Mouse (Mus musculus) left cerebral cortex, adult 2 months (tissue): ENCODE results near the gene Sphk2. TPM values are rescaled to one million over a fixed set of nuclear protein-coding genes. Genes with fewer than 3 reads are reported as not detected.

Source experiments
- DNase-seq, 2 experiments: peaks; one replicate each; pipeline ENCODE4 v3.0.0; 2021 to 2022; ENCODE audit warnings: low spot score in 2 of 2, mixed read lengths in 1 of 2; ENCODE audit errors: extremely low spot score in 1 of 2
- H3K27ac ChIP-seq: fragments of 200-600 bp; 2 replicates; pipeline ENCODE4 v1.8.1; 2022
- H3K4me3 ChIP-seq: fragments of 200-600 bp; 2 replicates; pipeline ENCODE4 v1.8.1; 2022
- CTCF ChIP-seq: fragments of 200-600 bp; IDR thresholded peaks from 2 replicates; pipeline ENCODE4 v1.8.1; 2022; ENCODE audit warnings: antibody characterized with exemption, mild to moderate bottlenecking, moderate library complexity
- intact Hi-C: fragments of 180-260 bp; cut with DNase I; formaldehyde crosslinking; loops from one replicate; pipeline ENCODE4 v1.15.1; 2025
- total RNA-seq, 2 experiments: library from RNA; stranded (reverse); gene quantifications; 2 replicates each; pipeline ENCODE4 v1.2.3; 2021

Gene Sphk2
- total RNA-seq, 2 experiments from 2014 or later = 30.8 to 34.4 TPM

DNA sequence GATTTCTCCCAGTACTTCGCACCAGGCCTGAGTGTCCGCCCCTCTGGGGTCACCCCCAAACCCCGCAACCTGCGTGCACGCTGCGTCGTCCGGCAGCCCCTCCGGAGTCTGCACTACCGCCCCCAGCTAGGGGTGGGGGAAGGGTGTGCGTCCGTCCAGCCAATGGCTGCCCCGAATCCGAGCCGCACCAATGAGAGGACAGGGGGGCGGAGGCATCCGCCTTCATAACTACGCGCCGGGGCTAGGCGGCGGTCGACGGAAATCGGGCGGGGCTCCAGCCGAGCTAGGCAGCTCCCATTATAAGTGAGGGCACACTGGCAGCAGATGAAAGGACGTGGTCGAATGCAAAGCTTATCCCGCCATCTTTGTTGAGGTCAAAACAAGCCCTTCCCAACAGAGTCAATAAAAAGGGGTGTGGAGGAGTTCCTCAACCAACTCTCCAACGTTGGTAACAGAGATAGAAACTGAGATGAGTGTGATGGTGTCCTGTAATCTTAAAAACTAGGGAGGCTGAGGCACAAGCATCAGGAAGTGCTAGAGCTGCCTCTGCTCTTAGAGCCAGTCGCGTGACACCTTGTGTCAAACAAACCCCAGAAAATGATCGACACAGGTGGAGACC is 2.6 kb downstream of the Sphk2 start, which contains the start of gene Rpl18:
Rpl18 (plus strand) TSS at position 368 of the 619 bp plus-strand sequence.
- peak; percentile 97 to 98 for DNase-seq
- intact Hi-C loops = no loop called here
- Histone ChIP-seq H3K27ac (peak within 1 kb of the TSS; percentile 86), H3K4me3 (peak within 1 kb of the TSS; percentile 91)
- no peak; the same call in 1 of the 2 replicates for TF ChIP-seq CTCF

DNA sequence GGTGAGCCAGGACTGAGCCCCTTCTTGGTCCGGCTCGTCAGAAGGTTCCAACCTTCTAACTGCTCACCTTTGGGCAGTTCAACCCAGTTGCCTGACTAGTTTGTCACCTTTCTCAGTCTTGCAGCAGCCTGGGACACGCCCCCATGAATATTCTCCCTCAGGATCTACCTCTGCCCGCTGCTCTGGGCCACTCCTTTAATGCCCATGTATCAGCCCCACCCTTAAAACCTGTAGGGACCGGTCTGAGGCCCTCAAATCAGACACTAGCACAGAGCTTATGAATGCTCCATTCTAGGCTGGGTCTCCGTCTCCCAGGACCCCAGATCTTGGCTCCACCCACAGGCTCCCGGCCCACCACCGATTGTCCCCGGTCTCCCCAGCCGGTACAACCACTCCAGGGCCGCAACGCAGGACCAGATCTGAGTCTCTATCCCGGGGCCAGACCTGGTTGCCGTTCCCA is 3.1 kb downstream of the Sphk2 start:
- intact Hi-C loops = no loop called here
- TF ChIP-seq CTCF = no peak
- no peak for DNase-seq
- Histone ChIP-seq H3K27ac (peak overlapping the region; percentile 86), H3K4me3 (peak overlapping the region; percentile 91)

- intact Hi-C loops = no loop called here
- H3K27ac ChIP-seq = no peak overlapping the region; the same call in 1 of the 2 replicates
- peak overlapping the region; percentile 91 for H3K4me3 ChIP-seq
These were observed 3.8 kb downstream of the Sphk2 start for GRCm38 (mm10) chr7:45713881-45714520.

GRCm38 (mm10) chr7:45713396-45713795 is 4.4 kb downstream of the Sphk2 start:
- intact Hi-C loops = no loop called here
- no peak for TF ChIP-seq CTCF

More at GRCm38 (mm10) chr7:45713881-45714520, 3.8 kb downstream of the Sphk2 start:
- no peak for TF ChIP-seq CTCF
- no peak for DNase-seq

DNA sequence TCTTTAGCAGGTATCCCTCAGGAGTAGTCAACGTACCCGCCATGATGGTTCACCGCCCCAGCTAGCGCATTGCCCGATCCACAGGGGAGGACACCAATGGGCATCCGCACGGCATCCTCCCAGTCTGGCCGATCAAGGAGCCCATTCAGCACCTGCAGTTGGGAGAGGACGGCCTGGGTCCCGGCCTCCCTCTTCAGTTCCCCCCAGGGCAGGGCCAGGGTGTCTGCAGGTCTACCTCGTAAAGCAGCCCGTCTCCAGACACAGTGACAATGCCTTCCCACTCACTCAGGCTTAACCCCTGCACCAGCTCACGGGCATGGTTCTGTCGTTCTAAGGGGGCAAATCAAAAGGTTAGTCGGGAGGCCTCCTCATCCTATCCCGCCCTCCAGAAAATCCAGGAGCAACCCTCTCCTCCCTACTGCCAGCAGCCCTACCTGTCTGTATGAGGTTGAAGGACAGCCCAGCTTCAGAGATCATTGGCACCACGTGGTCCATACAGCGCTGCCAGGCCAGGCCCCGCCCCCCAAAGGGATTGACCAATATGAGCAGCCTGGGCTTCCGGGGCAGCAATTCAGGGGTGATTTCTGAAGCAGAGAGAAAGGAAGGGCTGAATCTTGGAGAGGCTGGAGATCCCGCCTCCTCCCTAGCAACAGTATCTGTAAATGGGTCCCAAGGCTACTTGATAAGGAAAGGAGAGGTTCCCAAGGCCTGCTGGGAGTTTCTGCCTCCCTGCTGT is 5.6 kb downstream of the Sphk2 start:
- no peak for DNase-seq
- H3K27ac ChIP-seq = no peak overlapping the region
- H3K4me3 ChIP-seq = no peak overlapping the region
- no peak for TF ChIP-seq CTCF
- intact Hi-C loops = no loop called here

More at GRCm38 (mm10) chr7:45713396-45713795, 4.4 kb downstream of the Sphk2 start:
- Histone ChIP-seq H3K4me3 (no peak overlapping the region), H3K27ac (no peak overlapping the region)
- peak in 1 of 2 experiments; percentile 25 for DNase-seq

DNA sequence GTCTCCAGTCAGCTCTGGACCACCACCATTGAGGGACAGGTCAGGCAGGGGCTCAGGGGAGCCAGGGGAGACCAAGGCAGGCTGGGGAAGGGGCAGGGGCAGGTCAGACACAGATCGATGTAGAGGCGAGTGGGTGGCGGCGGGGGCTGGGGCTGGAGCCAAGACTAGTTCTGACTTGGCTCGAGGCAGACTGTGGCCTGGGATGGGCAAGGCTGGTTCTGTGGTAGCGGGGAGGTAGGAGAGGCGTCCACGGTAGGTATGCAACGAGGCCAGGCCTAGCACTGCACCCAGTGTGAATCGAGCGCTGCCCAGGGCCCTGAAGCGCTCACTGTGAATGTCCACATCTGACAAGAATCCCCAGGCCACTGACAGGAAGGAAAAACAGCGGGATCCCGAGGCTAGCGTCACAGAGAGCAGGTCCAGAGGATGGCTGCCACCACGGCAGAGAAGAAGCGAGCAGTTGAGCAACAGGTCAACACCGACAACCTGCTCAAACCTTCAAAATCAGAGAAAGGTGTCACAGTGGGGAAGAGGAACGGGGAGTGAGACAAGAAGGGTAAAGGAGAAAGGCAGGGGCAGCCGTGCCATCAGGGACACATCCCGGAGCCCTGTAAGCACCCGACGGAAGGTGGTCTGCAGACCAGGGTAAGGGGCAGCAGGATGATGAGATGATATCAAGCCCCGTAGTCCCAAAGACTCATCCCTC is 6.3 kb downstream of the Sphk2 start:
- Histone ChIP-seq H3K4me3 (no peak overlapping the region), H3K27ac (peak overlapping the region; percentile 11; the same call in 1 of the 2 replicates)
- DNase-seq = peak in 1 of 2 experiments; percentile 19
- intact Hi-C loops = no loop called here
- TF ChIP-seq CTCF = no peak

DNA sequence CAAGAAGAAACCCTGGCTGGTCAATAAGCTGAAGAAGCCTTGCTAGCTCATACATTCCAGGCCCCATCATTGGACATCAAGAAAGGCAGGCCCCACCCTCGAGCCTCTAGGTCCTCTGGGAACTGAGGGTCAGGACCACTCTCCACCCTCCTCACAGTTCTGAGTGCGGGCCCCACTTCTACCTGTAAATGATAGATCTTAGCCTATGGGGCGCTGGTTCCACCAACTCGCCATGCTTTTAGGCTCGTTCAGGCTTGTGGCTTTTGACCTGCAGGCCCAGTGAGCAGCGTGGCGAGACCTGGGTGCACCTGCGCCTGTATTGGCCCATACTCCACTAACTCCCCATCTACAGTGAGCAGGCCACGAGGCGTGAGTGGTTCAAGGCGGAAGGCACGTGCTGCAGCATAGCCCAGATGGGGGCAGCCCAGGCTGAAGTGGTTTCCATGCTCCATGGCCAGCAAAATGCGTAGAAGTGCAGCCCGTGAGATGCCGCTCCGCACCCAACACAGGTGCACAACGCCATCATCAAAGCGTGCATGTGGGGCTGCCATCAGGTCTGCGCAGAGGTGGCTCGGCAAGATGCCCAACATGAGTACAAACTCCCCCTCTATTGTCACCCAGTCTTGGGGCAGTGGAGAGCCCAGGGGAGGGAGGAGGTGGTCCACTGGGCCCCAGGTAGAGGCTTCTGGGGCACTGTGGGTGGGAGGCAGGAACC is 7.2 kb downstream of the Sphk2 start:
- intact Hi-C loops = no loop called here
- H3K27ac ChIP-seq = peak overlapping the region; percentile 98; the same call in 1 of the 2 replicates
- TF ChIP-seq CTCF = no peak
- H3K4me3 ChIP-seq = no peak overlapping the region
- DNase-seq = peak in 1 of 2 experiments; percentile 21

- DNase-seq = peak in 1 of 2 experiments; percentile 19
- Histone ChIP-seq H3K27ac (peak overlapping the region; percentile 98), H3K4me3 (no peak overlapping the region)
- no peak for TF ChIP-seq CTCF
- intact Hi-C loops = no loop called here
These were observed 8.0 kb downstream of the Sphk2 start for GRCm38 (mm10) chr7:45709677-45710355.

DNA sequence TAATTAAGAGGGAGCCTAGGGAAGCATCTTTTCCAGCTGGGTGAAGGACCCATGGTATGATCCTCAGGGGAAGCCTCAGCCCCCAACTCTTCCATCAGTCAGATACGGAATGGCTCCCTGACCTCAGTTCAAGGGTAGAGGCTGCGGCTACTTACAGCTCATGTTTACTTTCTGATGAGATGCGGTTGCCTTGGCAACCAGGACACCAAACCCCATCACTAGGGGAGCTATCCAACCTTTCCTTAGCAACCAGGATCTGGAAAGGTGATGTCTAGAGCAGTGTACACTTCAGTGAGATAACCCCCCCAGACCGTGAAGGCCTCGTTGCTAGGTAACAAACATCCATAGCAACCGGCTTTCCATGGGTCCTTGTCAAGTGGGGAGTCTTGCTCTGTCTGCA is 8.8 kb downstream of the Sphk2 start:
- peak in 1 of 2 experiments; percentile 38 for DNase-seq
- H3K4me3 ChIP-seq = 0 out of 2 replicates have a peak overlapping the region, but pooled peaks have one; percentile 68
- H3K27ac ChIP-seq = peak overlapping the region; percentile 98
- no peak for TF ChIP-seq CTCF
- intact Hi-C loops = no loop called here

DNA sequence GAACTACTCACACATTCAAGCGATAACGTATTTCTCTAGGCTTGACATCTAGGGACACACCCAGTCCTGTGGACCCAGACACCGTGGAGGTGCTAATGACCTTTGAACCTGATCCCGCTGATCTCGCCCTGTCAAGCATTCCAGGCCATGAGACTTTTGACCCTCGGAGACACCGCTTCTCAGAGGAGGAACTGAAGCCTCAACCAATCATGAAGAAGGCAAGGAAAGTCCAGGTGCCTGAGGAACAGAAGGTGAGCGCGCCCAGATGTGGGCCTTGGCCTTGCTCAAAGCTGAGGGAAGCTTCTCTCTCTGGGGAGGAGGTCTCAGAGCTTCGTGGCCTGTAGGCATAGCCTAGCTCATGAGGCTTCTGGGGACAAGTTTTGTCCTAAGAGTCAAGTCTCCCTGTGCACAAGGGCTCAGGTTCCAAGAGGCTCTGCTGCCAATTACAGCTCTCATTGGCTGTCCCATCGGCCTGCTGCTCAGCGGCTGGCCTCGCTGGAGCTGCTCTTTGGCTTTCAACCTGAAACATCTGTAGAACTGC is 9.5 kb downstream of the Sphk2 start:
- intact Hi-C loops = no loop called here
- no peak for TF ChIP-seq CTCF

More for the DNA sequence above, 9.5 kb downstream of the Sphk2 start:
- peak overlapping the region; percentile 98 for H3K27ac ChIP-seq
- peak overlapping the region; percentile 68 for H3K4me3 ChIP-seq
- DNase-seq = peak in 1 of 2 experiments; percentile 29
